Mouse (Mus musculus): ENCODE measurements around the gene Ncbp2.
"Not testable (repeated sequence)": the region's sequence is repeated elsewhere in the genome, so short reads cannot be mapped to it uniquely, and the experiment has no call there.

DNA sequence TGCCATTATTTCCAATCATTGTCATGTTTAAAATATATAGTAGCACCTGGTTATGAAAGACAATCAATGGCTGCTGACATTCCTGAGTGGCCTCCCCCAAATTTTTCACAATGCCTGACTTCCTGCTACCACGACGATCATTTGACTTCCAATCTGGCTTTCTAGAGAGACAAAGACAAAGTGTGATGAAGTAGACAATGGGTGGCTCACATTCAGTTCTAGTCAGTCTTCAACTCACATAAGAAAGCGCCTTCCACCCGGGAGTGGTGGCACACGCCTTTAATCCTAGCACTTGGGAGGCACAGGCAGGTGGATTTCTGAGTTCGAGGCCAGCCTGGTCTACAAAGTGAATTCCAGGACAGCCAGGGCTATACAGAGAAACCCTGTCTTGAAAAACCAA lies 2.3 kb upstream of the Ncbp2 start:
- not testable (repeated sequence) for TF ChIP-seq POLR2A (IDR thresholded peaks at IDR 0.05; ENCODE audit: borderline replicate concordance, low read depth, low read length); CTCF (IDR thresholded peaks at IDR 0.05; ENCODE audit: low read depth, low read length)

Data from bone marrow macrophage, adult 2 months (primary cell).